12 mouse cellular contexts compared by ENCODE assay signal in genomic region chr2:25497846-25498575, GRCm38 (mm10). TPM values are rescaled to one million over a fixed set of nuclear protein-coding genes. Genes with fewer than 3 reads are reported as not detected.
A peak's percentile ranks its signal among the peaks of the same experiment; 100 is the strongest.
DNase-seq lines count a peak whose midpoint lies in the region; ATAC-seq and TF ChIP-seq lines count a peak whose summit lies in the region.
"Had no signal": no experiment of that assay in that cellular context is flagged by ENCODE, and none has a peak within 500 bp of the region (broad histone marks: within the 10 kb centered on the region; RNA-seq: fewer than 3 reads in every experiment).

No protein-coding gene starts in this region.

- no peaks in the 10 kb centered on the region for H3K27me3 ChIP-seq in hindbrain, embryonic 13.5 days
- H3K27me3 ChIP-seq in hindbrain, embryonic 12.5 days = no peaks in the 10 kb centered on the region
- H3K27me3 ChIP-seq in neural tube, embryonic 13.5 days = no peaks in the 10 kb centered on the region
- no peaks in the 10 kb centered on the region for H3K27me3 ChIP-seq in stomach, postnatal 0 days (ENCODE audit: control insufficient read depth, insufficient read depth, low read length)
- H3K27me3 ChIP-seq: limb, embryonic 15.5 days; neural tube, embryonic 12.5 days had no signal

- TF ChIP-seq EP300 in stomach, postnatal 0 days (optimal IDR thresholded peaks at IDR 0.05) = no peak

- H3K9ac ChIP-seq in hindbrain, embryonic 13.5 days = no peak overlapping the region
- H3K9ac ChIP-seq in hindbrain, embryonic 12.5 days = no peak overlapping the region
- peak overlapping the region; percentile 8; the same call in 1 of the 2 replicates for H3K9ac ChIP-seq in neural tube, embryonic 13.5 days
- H3K9ac ChIP-seq in stomach, postnatal 0 days (ENCODE audit: low read length) = no peak overlapping the region
- H3K9ac ChIP-seq: limb, embryonic 15.5 days; neural tube, embryonic 12.5 days had no signal

- peaks cover 19% of the 10 kb centered on the region for H3K4me1 ChIP-seq in hindbrain, embryonic 13.5 days (replicated peaks)
- peaks cover 18% of the 10 kb centered on the region for H3K4me1 ChIP-seq in hindbrain, embryonic 12.5 days
- peaks cover 18% of the 10 kb centered on the region for H3K4me1 ChIP-seq in neural tube, embryonic 13.5 days (replicated peaks)
- 0 out of 2 replicates have a peak, but pooled peaks cover 10% of the 10 kb centered on the region for H3K4me1 ChIP-seq in stomach, postnatal 0 days (replicated peaks; ENCODE audit: control insufficient read depth, insufficient read depth)

- no peak for DNase-seq in neural tube, embryonic 10.5 days (ENCODE audit: extremely low spot score, low spot score)
- peak; percentile 55 for DNase-seq in stomach, postnatal 0 days (ENCODE audit: low spot score)
- no peak for DNase-seq in ovary, adult 18-20 months (ENCODE audit: low spot score)
- no peak for DNase-seq in yolk sac, embryonic 10.5 days (ENCODE audit: low spot score)

- H3K36me3 ChIP-seq in hindbrain, embryonic 13.5 days = peaks cover 7% of the 10 kb centered on the region
- H3K36me3 ChIP-seq in hindbrain, embryonic 12.5 days = peaks cover 6% of the 10 kb centered on the region
- H3K36me3 ChIP-seq in neural tube, embryonic 13.5 days = peaks cover 4% of the 10 kb centered on the region
- no peaks in the 10 kb centered on the region for H3K36me3 ChIP-seq in stomach, postnatal 0 days (ENCODE audit: control insufficient read depth, insufficient read depth, low read length)

- TF ChIP-seq CTCF in stomach, postnatal 0 days (IDR thresholded peaks at IDR 0.05; ENCODE audit: low read depth) = no peak

- ATAC-seq in hindbrain, embryonic 13.5 days (ENCODE audit: low FRiP score) = no peak
- ATAC-seq in hindbrain, embryonic 12.5 days (ENCODE audit: low FRiP score) = no peak
- ATAC-seq in neural tube, embryonic 13.5 days (ENCODE audit: low read depth) = no peak
- ATAC-seq in granulocyte monocyte progenitor cell, adult 5-6 weeks (replicated peaks; ENCODE audit: poor library complexity, severe bottlenecking) = peak; percentile 23
- 0 out of 2 replicates have a peak, but pooled peaks have one; percentile 6 for ATAC-seq in stomach, postnatal 0 days (ENCODE audit: low FRiP score, low TSS enrichment)
- ATAC-seq: forebrain, embryonic 14.5 days had no signal

- 52% methylated on average over 6 of the region's 6 CpGs for WGBS in hindbrain, embryonic 13.5 days
- 60% methylated on average over 6 of the region's 6 CpGs for WGBS in hindbrain, embryonic 12.5 days
- WGBS in neural tube, embryonic 13.5 days = 62% methylated on average over 6 of the region's 6 CpGs
- WGBS in stomach, postnatal 0 days = 44% methylated on average over 6 of the region's 6 CpGs

- no peaks in the 10 kb centered on the region for H3K9me3 ChIP-seq in hindbrain, embryonic 13.5 days
- H3K9me3 ChIP-seq in hindbrain, embryonic 12.5 days (replicated peaks) = no peaks in the 10 kb centered on the region
- H3K9me3 ChIP-seq in neural tube, embryonic 13.5 days = no peaks in the 10 kb centered on the region
- no peaks in the 10 kb centered on the region for H3K9me3 ChIP-seq in stomach, postnatal 0 days (ENCODE audit: control insufficient read depth, low read length)
- H3K9me3 ChIP-seq: limb, embryonic 15.5 days; neural tube, embryonic 12.5 days had no signal

- no peak overlapping the region for H3K4me3 ChIP-seq in hindbrain, embryonic 13.5 days
- H3K4me3 ChIP-seq in hindbrain, embryonic 12.5 days = no peak overlapping the region
- no peak overlapping the region for H3K4me3 ChIP-seq in neural tube, embryonic 13.5 days
- H3K4me3 ChIP-seq in stomach, postnatal 0 days (ENCODE audit: low read depth, low read length) = no peak overlapping the region
- H3K4me3 ChIP-seq: limb, embryonic 15.5 days; neural tube, embryonic 12.5 days had no signal

- H3K4me2 ChIP-seq in hindbrain, embryonic 13.5 days = no peak overlapping the region
- no peak overlapping the region for H3K4me2 ChIP-seq in hindbrain, embryonic 12.5 days (replicated peaks)
- H3K4me2 ChIP-seq in neural tube, embryonic 13.5 days = no peak overlapping the region
- no peak overlapping the region for H3K4me2 ChIP-seq in stomach, postnatal 0 days (replicated peaks; ENCODE audit: low read depth)
- H3K4me2 ChIP-seq: limb, embryonic 15.5 days; neural tube, embryonic 12.5 days had no signal

- H3K27ac ChIP-seq in hindbrain, embryonic 13.5 days = peak overlapping the region; percentile 58
- H3K27ac ChIP-seq in hindbrain, embryonic 12.5 days = no peak overlapping the region
- H3K27ac ChIP-seq in neural tube, embryonic 13.5 days (replicated peaks) = no peak overlapping the region
- peak overlapping the region; percentile 40; the same call in 1 of the 2 replicates for H3K27ac ChIP-seq in stomach, postnatal 0 days (replicated peaks)
- H3K27ac ChIP-seq: limb, embryonic 15.5 days; neural tube, embryonic 12.5 days had no signal

RNA-seq across cellular contexts. Expression of gene Fbxw5, which starts 2.5 kb away (rescaled TPM):
- polyA plus RNA-seq in hindbrain, embryonic 13.5 days (2015; fragmentation: Nextera tagmentation; extraction: Ambion mirVana) = 119 and 125 TPM in 2 replicates
- polyA plus RNA-seq in hindbrain, embryonic 12.5 days (2016; fragmentation: Nextera tagmentation; extraction: Ambion mirVana) = 106 and 116 TPM in 2 replicates
- 124 and 129 TPM in 2 replicates for polyA plus RNA-seq in neural tube, embryonic 13.5 days (2015; fragmentation: Nextera tagmentation; extraction: Ambion mirVana)
- 30.4 and 55.0 TPM in 2 replicates for total RNA-seq in granulocyte monocyte progenitor cell, adult 5-6 weeks (2014; fragmentation: Nextera tagmentation)
- 23.9 and 31.4 TPM in 2 replicates for total RNA-seq in granulocyte monocyte progenitor cell, adult 5-6 weeks (2017)
- polyA plus RNA-seq in stomach, postnatal 0 days (2015; fragmentation: Nextera tagmentation; extraction: Ambion mirVana) = 39.3 and 47.5 TPM in 2 replicates

RNA-seq across cellular contexts. Expression of gene C8g, which starts 3.5 kb away (rescaled TPM):
- 5.4 and 5.5 TPM in 2 replicates for polyA plus RNA-seq in hindbrain, embryonic 13.5 days (2015; fragmentation: Nextera tagmentation; extraction: Ambion mirVana)
- polyA plus RNA-seq in hindbrain, embryonic 12.5 days (2016; fragmentation: Nextera tagmentation; extraction: Ambion mirVana) = 4.8 and 6.0 TPM in 2 replicates
- polyA plus RNA-seq in neural tube, embryonic 13.5 days (2015; fragmentation: Nextera tagmentation; extraction: Ambion mirVana) = 5.7 and 8.0 TPM in 2 replicates
- 6.0 TPM in 1 of 2 replicates, not detected in the other for total RNA-seq in granulocyte monocyte progenitor cell, adult 5-6 weeks (2014; fragmentation: Nextera tagmentation)
- 1.5 and 1.6 TPM in 2 replicates for total RNA-seq in granulocyte monocyte progenitor cell, adult 5-6 weeks (2017)
- 2.8 and 3.8 TPM in 2 replicates for polyA plus RNA-seq in stomach, postnatal 0 days (2015; fragmentation: Nextera tagmentation; extraction: Ambion mirVana)

RNA-seq across cellular contexts. Expression of gene Lcn12, which starts 4.3 kb away (rescaled TPM):
- polyA plus RNA-seq in hindbrain, embryonic 13.5 days (2015; fragmentation: Nextera tagmentation; extraction: Ambion mirVana) = not detected in 2 replicates
- not detected in 2 replicates for polyA plus RNA-seq in hindbrain, embryonic 12.5 days (2016; fragmentation: Nextera tagmentation; extraction: Ambion mirVana)
- not detected in 2 replicates for polyA plus RNA-seq in neural tube, embryonic 13.5 days (2015; fragmentation: Nextera tagmentation; extraction: Ambion mirVana)
- total RNA-seq in granulocyte monocyte progenitor cell, adult 5-6 weeks (2014; fragmentation: Nextera tagmentation) = not detected in 2 replicates
- not detected in 2 replicates for total RNA-seq in granulocyte monocyte progenitor cell, adult 5-6 weeks (2017)
- not detected in 2 replicates for polyA plus RNA-seq in stomach, postnatal 0 days (2015; fragmentation: Nextera tagmentation; extraction: Ambion mirVana)
- polyA plus RNA-seq: forebrain, embryonic 14.5 days; heart, embryonic 14.5 days; limb, embryonic 15.5 days; neural tube, embryonic 12.5 days had no signal

RNA-seq across cellular contexts. Expression of gene Ptgds, which starts 28.2 kb away (rescaled TPM):
- polyA plus RNA-seq in hindbrain, embryonic 13.5 days (2015; fragmentation: Nextera tagmentation; extraction: Ambion mirVana) = 50.3 and 50.5 TPM in 2 replicates
- polyA plus RNA-seq in hindbrain, embryonic 12.5 days (2016; fragmentation: Nextera tagmentation; extraction: Ambion mirVana) = 2.8 and 3.0 TPM in 2 replicates
- 19.7 and 19.9 TPM in 2 replicates for polyA plus RNA-seq in neural tube, embryonic 13.5 days (2015; fragmentation: Nextera tagmentation; extraction: Ambion mirVana)
- total RNA-seq in granulocyte monocyte progenitor cell, adult 5-6 weeks (2014; fragmentation: Nextera tagmentation) = 3.5 and 4.2 TPM in 2 replicates
- total RNA-seq in granulocyte monocyte progenitor cell, adult 5-6 weeks (2017) = 0.93 TPM in 1 of 2 replicates, not detected in the other
- polyA plus RNA-seq in stomach, postnatal 0 days (2015; fragmentation: Nextera tagmentation; extraction: Ambion mirVana) = 4.7 and 5.2 TPM in 2 replicates

RNA-seq across cellular contexts. Expression of gene Paxx, which starts 37.1 kb away (rescaled TPM):
- 91.6 and 98.8 TPM in 2 replicates for polyA plus RNA-seq in hindbrain, embryonic 13.5 days (2015; fragmentation: Nextera tagmentation; extraction: Ambion mirVana)
- polyA plus RNA-seq in hindbrain, embryonic 12.5 days (2016; fragmentation: Nextera tagmentation; extraction: Ambion mirVana) = 41.6 and 49.4 TPM in 2 replicates
- 85.1 and 97.1 TPM in 2 replicates for polyA plus RNA-seq in neural tube, embryonic 13.5 days (2015; fragmentation: Nextera tagmentation; extraction: Ambion mirVana)
- total RNA-seq in granulocyte monocyte progenitor cell, adult 5-6 weeks (2014; fragmentation: Nextera tagmentation) = 29.1 and 39.4 TPM in 2 replicates
- 20.2 and 32.5 TPM in 2 replicates for total RNA-seq in granulocyte monocyte progenitor cell, adult 5-6 weeks (2017)
- 51.7 and 59.7 TPM in 2 replicates for polyA plus RNA-seq in stomach, postnatal 0 days (2015; fragmentation: Nextera tagmentation; extraction: Ambion mirVana)

Comparison
In these comparisons a context has a peak if more than half of its experiments do, and no peak if none do; other contexts are left out.
1. H3K27ac ChIP-seq: peak in hindbrain, embryonic 13.5 days (single experiment) and stomach, postnatal 0 days (single experiment); none in hindbrain, embryonic 12.5 days (single experiment) and neural tube, embryonic 13.5 days (single experiment).
2. ATAC-seq: peak in granulocyte monocyte progenitor cell, adult 5-6 weeks (single experiment) and stomach, postnatal 0 days (single experiment); none in hindbrain, embryonic 13.5 days (single experiment), hindbrain, embryonic 12.5 days (single experiment) and neural tube, embryonic 13.5 days (single experiment).